Mouse (Mus musculus) hindbrain, embryonic 16.5 days (tissue): ENCODE measurements around the gene Smim13. TPM values are rescaled to one million over a fixed set of nuclear protein-coding genes. Genes with fewer than 3 reads are reported as not detected.

Experiments
- ATAC-seq: fragments of 200-750 bp; cut with Nextera tagmentation; 2 replicates; pipeline ENCODE4 v1.8.0; 2017; ENCODE audit warnings: moderate TSS enrichment, moderate library complexity
- H3K27ac ChIP-seq: fragments of 300-500 bp; sonication (generic); 2 replicates; pipeline ENCODE4 v1.5.1; 2014; ENCODE audit warnings: low read depth, mild to moderate bottlenecking, control low read depth, low read length, moderate library complexity
- H3K27me3 ChIP-seq: fragments of 300-500 bp; sonication (generic); replicated peaks from 2 replicates; pipeline ENCODE4 v1.6.1; 2014; ENCODE audit warnings: low read length; ENCODE audit not compliant: control insufficient read depth, insufficient read depth
- H3K36me3 ChIP-seq: fragments of 300-500 bp; sonication (generic); 2 replicates; pipeline ENCODE4 v1.6.1; 2014; ENCODE audit warnings: mild to moderate bottlenecking, low read length, moderate library complexity, mixed read lengths; ENCODE audit not compliant: control insufficient read depth, insufficient read depth
- H3K4me1 ChIP-seq: fragments of 300-500 bp; sonication (generic); 2 replicates; pipeline ENCODE4 v1.6.1; 2014; ENCODE audit warnings: low read depth, low read length; ENCODE audit not compliant: control insufficient read depth, insufficient read depth
- H3K4me2 ChIP-seq: fragments of 300-500 bp; sonication (generic); 2 replicates; pipeline ENCODE4 v1.6.1; 2014; ENCODE audit warnings: mild to moderate bottlenecking, low read length, control low read depth, moderate library complexity
- H3K4me3 ChIP-seq: fragments of 300-500 bp; sonication (generic); 2 replicates; pipeline ENCODE4 v1.5.1; 2014; ENCODE audit warnings: mild to moderate bottlenecking, low read length, control low read depth, moderate library complexity
- H3K9ac ChIP-seq: fragments of 300-500 bp; sonication (generic); 2 replicates; pipeline ENCODE4 v1.6.1; 2014; ENCODE audit warnings: low read depth, mild to moderate bottlenecking, control low read depth, low read length, moderate library complexity
- H3K9me3 ChIP-seq: fragments of 300-500 bp; sonication (generic); 2 replicates; pipeline ENCODE4 v1.6.1; 2014; ENCODE audit warnings: mild to moderate bottlenecking, low read length, moderate library complexity; ENCODE audit not compliant: control insufficient read depth
- WGBS: fragments of 180-500 bp; shearing (Covaris S2); extraction: QIAGEN DNeasy Blood & Tissue Kit; methylation state at CpG from one replicate; pipeline ENCODE4 v1.1.7; 2014; 5-methylcytosine and 5-hydroxymethylcytosine counted together
- polyA plus RNA-seq: library from polyadenylated mRNA; unstranded; fragments of >200 nt; fragmentation: Nextera tagmentation; extraction: Ambion mirVana; gene quantifications from 2 replicates; pipeline ENCODE4 v1.2.1, GENCODE M21; 2015

The Smim13 gene
- polyA plus RNA-seq, 1 experiment from 2014 or later, result 28.5 TPM

DNA sequence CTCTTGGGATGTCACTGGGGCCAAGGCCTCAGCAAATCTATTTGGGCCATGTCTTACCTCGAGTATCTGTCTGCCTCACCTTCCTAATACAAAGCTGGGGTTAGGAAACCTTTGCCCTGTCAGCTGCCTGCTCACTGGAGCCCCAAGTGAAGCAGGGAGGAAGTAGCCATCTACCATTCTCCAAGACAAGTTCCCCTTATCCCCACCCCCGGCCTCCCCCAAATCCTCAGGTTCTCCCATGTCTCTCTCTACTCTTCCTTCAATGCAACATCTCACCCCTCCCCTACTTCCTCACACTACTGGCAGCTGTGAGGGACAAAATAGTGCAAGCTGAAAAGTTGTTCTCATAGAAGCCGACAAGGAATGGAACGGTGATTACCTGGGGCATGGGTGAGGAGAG is 76.5 kb downstream of the Smim13 start:
- Histone ChIP-seq H3K27ac (no peak overlapping the region), H3K4me1 (peaks cover 3% of the 10 kb centered on the region; the same call in 1 of the 2 replicates), H3K4me3 (no peak overlapping the region), H3K9me3 (no peaks in the 10 kb centered on the region), H3K4me2 (no peak overlapping the region), H3K36me3 (no peaks in the 10 kb centered on the region), H3K9ac (no peak overlapping the region), H3K27me3 (no peaks in the 10 kb centered on the region)
- 87% methylated on average over 4 of the region's 4 CpGs for WGBS
- no peak for ATAC-seq

Other genes with a start within 250 kb of the Smim13 start
- gene Pak1ip1, start 248.8 kb upstream of the Smim13 start, polyA plus RNA-seq, result 55.1 and 55.6 TPM in 2 replicates
- 123 and 139 TPM in 2 replicates for gene Tmem14c, start 233.6 kb upstream of the Smim13 start, polyA plus RNA-seq
- gene Mak, start 170.1 kb upstream of the Smim13 start, polyA plus RNA-seq, result 2.3 and 2.4 TPM in 2 replicates
- not detected in 2 replicates for gene Gcm2, start 138.8 kb upstream of the Smim13 start, polyA plus RNA-seq
- gene Sycp2l, start 135.5 kb upstream of the Smim13 start, polyA plus RNA-seq, result 0.09 TPM in 1 of 2 replicates, not detected in the other
- 36.4 and 43.1 TPM in 2 replicates for gene Elovl2, start 29.4 kb upstream of the Smim13 start, polyA plus RNA-seq
- gene Gm17364, start 24.1 kb downstream of the Smim13 start, polyA plus RNA-seq, result not detected in 2 replicates
- gene Nedd9, start 237.5 kb downstream of the Smim13 start, polyA plus RNA-seq, result 11.9 and 14.2 TPM in 2 replicates